Comparison of ENCODE assay signal across 21 mouse cellular contexts in genomic region chr3:45968655-45969054, GRCm38 (mm10).
"Had no signal": no experiment of that assay in that cellular context is flagged by ENCODE, and none has a peak within 500 bp of the region (broad histone marks: within the 10 kb centered on the region; RNA-seq: fewer than 3 reads in every experiment).

No protein-coding gene starts in this region.

- DNase-seq: heart, postnatal 10 days; heart, postnatal 14 days; heart, postnatal 36 days; heart, postnatal 4 days; kidney, adult 11 months; kidney, adult 18-20 months; kidney, adult 2 months; kidney, adult 8-10 months; kidney, adult 9 months; kidney, postnatal 10 days; kidney, postnatal 14 days; kidney, postnatal 25 days; kidney, postnatal 36 days; layer of hippocampus, adult 9-11 months; layer of hippocampus, postnatal 36 days had no signal

- ATAC-seq: hindbrain, embryonic 16.5 days; hindbrain, postnatal 0 days; inflammation-experienced regulatory T-cells, adult 6 months; intestine, embryonic 15.5 days; intestine, embryonic 16.5 days; intestine, postnatal 0 days had no signal
